Mouse (Mus musculus) midbrain, postnatal 0 days (tissue): ENCODE measurements at regions not wholly inside any gene's neighbourhood (a gene's known extent, or its start where the extent isn't known, plus 50 kb on each side); places are given as distances from the start of the nearest gene placed in this dataset.

Source experiments
- ATAC-seq: fragments of 200-750 bp; cut with Nextera tagmentation; 2 replicates; pipeline ENCODE4 v1.8.0; 2017; ENCODE audit warnings: moderate number of reproducible peaks, mild to moderate bottlenecking, moderate TSS enrichment, moderate library complexity; ENCODE audit not compliant: low FRiP score
- DNase-seq: peaks from one replicate; pipeline ENCODE4 v3.0.0-alpha.2; 2015; ENCODE audit warnings: low spot score
- H3K27ac ChIP-seq: fragments of 300-500 bp; sonication (generic); 2 replicates; pipeline ENCODE4 v1.5.1; 2014; ENCODE audit warnings: low read depth, mild to moderate bottlenecking, low read length, mixed read lengths
- H3K27me3 ChIP-seq: fragments of 300-500 bp; sonication (generic); 2 replicates; pipeline ENCODE4 v1.6.1; 2014; ENCODE audit warnings: low read length, control low read depth, mixed read lengths; ENCODE audit not compliant: insufficient read depth
- H3K36me3 ChIP-seq: fragments of 300-500 bp; sonication (generic); 2 replicates; pipeline ENCODE4 v1.6.1; 2014; ENCODE audit warnings: low read length, control low read depth, mixed read lengths; ENCODE audit not compliant: insufficient read depth
- H3K4me1 ChIP-seq: fragments of 300-500 bp; sonication (generic); 2 replicates; pipeline ENCODE4 v1.6.1; 2014; ENCODE audit warnings: mild to moderate bottlenecking, control low read depth, antibody characterized with exemption, low read length, mixed read lengths; ENCODE audit not compliant: insufficient read depth
- H3K4me2 ChIP-seq: fragments of 300-500 bp; sonication (generic); 2 replicates; pipeline ENCODE4 v1.6.1; 2014; ENCODE audit warnings: low read depth, mild to moderate bottlenecking, low read length, mixed read lengths; ENCODE audit not compliant: poor library complexity, severe bottlenecking
- H3K4me3 ChIP-seq: fragments of 300-500 bp; sonication (generic); 2 replicates; pipeline ENCODE4 v1.5.1; 2014; ENCODE audit warnings: low read depth, mild to moderate bottlenecking, low read length, moderate library complexity
- H3K9ac ChIP-seq: fragments of 300-500 bp; sonication (generic); replicated peaks from 2 replicates; pipeline ENCODE4 v1.6.1; 2014; ENCODE audit warnings: mild to moderate bottlenecking, low read length, moderate library complexity, mixed read lengths; ENCODE audit not compliant: poor library complexity, severe bottlenecking
- H3K9me3 ChIP-seq: fragments of 300-500 bp; sonication (generic); 2 replicates; pipeline ENCODE4 v1.6.1; 2016; ENCODE audit warnings: low read length, control low read depth
- CTCF ChIP-seq: IDR thresholded peaks from 2 replicates; pipeline ENCODE4 v1.5.1; 2016; ENCODE audit warnings: antibody characterized with exemption, mild to moderate bottlenecking
- WGBS: fragments of 180-500 bp; shearing (Covaris S2); extraction: QIAGEN DNeasy Blood & Tissue Kit; methylation state at CpG from one replicate; pipeline ENCODE4 v1.1.7; 2014; 5-methylcytosine and 5-hydroxymethylcytosine counted together

DNA sequence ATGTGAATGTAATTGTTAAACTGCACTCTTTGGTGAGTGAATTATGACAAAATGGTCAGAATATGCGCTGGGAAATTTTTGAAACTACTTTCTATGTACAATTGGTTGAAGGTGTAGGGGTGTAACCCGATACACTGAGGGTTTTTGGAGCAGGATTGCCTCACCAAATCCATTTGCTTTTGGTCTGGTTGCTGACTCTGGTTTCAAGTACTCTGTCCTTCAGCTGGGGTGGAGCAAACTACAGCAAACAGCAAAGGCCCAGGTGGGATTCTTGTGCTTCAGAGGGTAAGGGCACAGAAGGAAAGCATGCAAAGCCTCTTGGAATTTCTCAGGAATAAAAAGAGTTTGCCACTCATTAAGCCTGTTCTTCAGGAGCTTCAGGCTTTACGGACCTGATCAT is 316.8 kb upstream of the Btbd3 start:
- Histone ChIP-seq H3K4me1 (no peaks in the 10 kb centered on the region), H3K27me3 (no peaks in the 10 kb centered on the region), H3K9me3 (no peaks in the 10 kb centered on the region), H3K36me3 (no peaks in the 10 kb centered on the region), H3K9ac (no peak overlapping the region), H3K4me2 (no peak overlapping the region), H3K27ac (no peak overlapping the region), H3K4me3 (no peak overlapping the region)
- ATAC-seq (no peak), DNase-seq (no peak)
- 83% methylated on average over 3 of the region's 3 CpGs for WGBS
- TF ChIP-seq CTCF: no peak

GRCm38 (mm10) chr2:137938831-137939480 is 317.4 kb upstream of the Btbd3 start:
- Histone ChIP-seq H3K36me3 (no peaks in the 10 kb centered on the region), H3K4me3 (no peak overlapping the region), H3K4me2 (no peak overlapping the region), H3K9me3 (no peaks in the 10 kb centered on the region), H3K27ac (no peak overlapping the region), H3K4me1 (no peaks in the 10 kb centered on the region), H3K9ac (no peak overlapping the region), H3K27me3 (no peaks in the 10 kb centered on the region)
- DNase-seq (peak; percentile 74), ATAC-seq (peak; percentile 56; the same call in 1 of the 2 replicates)
- TF ChIP-seq CTCF: no peak
- WGBS: 20% methylated on average over 7 of the region's 7 CpGs

GRCm38 (mm10) chr2:137936613-137937012 is 319.8 kb upstream of the Btbd3 start:
- TF ChIP-seq CTCF: no peak

DNA sequence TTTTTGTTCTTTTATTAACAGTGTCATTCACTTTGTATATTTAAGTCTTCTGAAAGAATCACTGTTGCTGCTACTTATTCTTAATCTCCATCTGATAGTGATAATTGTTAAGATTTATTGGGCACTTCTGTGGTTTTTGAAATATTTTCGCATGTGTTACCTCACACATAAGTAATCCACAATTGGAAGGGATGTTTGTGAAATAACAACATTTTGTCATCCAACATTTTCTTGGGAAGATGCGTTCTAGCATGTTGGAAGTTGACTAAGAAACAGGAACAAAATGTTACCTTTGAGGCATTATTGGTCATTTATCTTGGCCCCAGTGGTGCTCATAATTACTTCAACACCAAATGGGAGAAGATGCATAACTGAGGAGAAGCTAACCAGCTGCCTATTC is 323.4 kb upstream of the Btbd3 start:
- no peak overlapping the region for H3K4me2 ChIP-seq
- 98% methylated on average over 2 of the region's 2 CpGs for WGBS
- no peaks in the 10 kb centered on the region for H3K27me3 ChIP-seq
- no peaks in the 10 kb centered on the region for H3K4me1 ChIP-seq
- no peaks in the 10 kb centered on the region for H3K36me3 ChIP-seq
- no peak overlapping the region for H3K9ac ChIP-seq
- H3K27ac ChIP-seq: no peak overlapping the region
- no peaks in the 10 kb centered on the region for H3K9me3 ChIP-seq
- no peak overlapping the region for H3K4me3 ChIP-seq
- no peak for DNase-seq
- ATAC-seq: no peak
- TF ChIP-seq CTCF: no peak

More at GRCm38 (mm10) chr2:137936613-137937012, 319.8 kb upstream of the Btbd3 start:
- H3K4me1 ChIP-seq: no peaks in the 10 kb centered on the region
- no peaks in the 10 kb centered on the region for H3K9me3 ChIP-seq
- H3K4me3 ChIP-seq: no peak overlapping the region
- H3K27ac ChIP-seq: no peak overlapping the region
- H3K4me2 ChIP-seq: no peak overlapping the region
- H3K27me3 ChIP-seq: no peaks in the 10 kb centered on the region
- ATAC-seq (no peak), DNase-seq (peak; percentile 22)
- H3K36me3 ChIP-seq: no peaks in the 10 kb centered on the region
- no peak overlapping the region for H3K9ac ChIP-seq
- WGBS: 60% methylated on average over 2 of the region's 2 CpGs

DNA sequence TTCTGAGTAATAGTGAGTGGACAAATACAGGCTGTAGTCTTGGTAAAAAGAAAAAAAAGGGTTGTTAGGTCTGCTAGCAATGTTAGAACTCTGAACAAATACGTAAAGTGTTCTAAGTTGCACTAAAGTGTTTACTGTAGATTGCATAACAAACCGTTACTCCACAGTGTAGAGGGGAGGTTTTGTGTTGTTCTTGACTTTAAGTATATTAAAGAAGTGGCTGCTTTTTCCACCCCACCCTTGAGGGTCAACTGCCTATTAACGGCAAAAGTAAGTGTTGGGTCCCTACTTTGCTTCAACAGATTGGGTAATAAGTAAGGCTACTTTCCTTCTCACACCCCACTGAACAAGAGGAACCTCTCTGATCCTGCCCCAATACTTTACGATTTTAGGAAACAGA is 323.9 kb upstream of the Btbd3 start:
- Histone ChIP-seq H3K4me1 (no peaks in the 10 kb centered on the region), H3K9ac (no peak overlapping the region), H3K9me3 (no peaks in the 10 kb centered on the region), H3K4me2 (no peak overlapping the region), H3K27ac (no peak overlapping the region), H3K27me3 (no peaks in the 10 kb centered on the region), H3K36me3 (no peaks in the 10 kb centered on the region), H3K4me3 (no peak overlapping the region)
- no peak for TF ChIP-seq CTCF
- 94% methylated on average over 4 of the region's 4 CpGs for WGBS
- no peak for DNase-seq
- no peak for ATAC-seq

DNA sequence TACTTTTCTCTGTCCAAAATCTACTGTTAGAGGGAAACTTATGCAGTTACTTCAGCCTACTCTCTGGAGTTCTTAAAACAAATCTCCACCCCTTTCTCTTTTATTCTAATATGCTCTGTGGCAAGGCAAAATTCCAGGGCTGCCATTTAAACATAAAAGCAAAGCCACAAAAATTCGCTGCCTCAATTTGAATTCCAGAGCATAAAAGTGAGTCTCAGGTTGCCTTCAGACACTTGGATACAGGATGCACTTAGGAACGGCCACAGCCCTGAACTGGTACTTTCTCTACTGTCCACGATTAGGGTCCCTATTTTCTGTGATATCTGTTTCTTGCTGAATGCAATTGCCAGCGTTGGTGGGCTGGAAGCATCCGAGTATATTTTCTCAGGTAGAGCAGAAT is 330.9 kb upstream of the Btbd3 start:
- Histone ChIP-seq H3K4me1 (no peaks in the 10 kb centered on the region), H3K4me2 (no peak overlapping the region), H3K36me3 (no peaks in the 10 kb centered on the region), H3K27me3 (no peaks in the 10 kb centered on the region), H3K9me3 (no peaks in the 10 kb centered on the region), H3K27ac (no peak overlapping the region), H3K9ac (no peak overlapping the region), H3K4me3 (no peak overlapping the region)
- TF ChIP-seq CTCF: no peak
- WGBS: 72% methylated on average over 5 of the region's 5 CpGs
- DNase-seq: no peak
- no peak for ATAC-seq
